Mouse (Mus musculus) spleen, postnatal 4 days (tissue): ENCODE results near the gene Vps33a.
A peak's percentile ranks its signal among the peaks of the same experiment; 100 is the strongest.
"Not testable (repeated sequence)": the region's sequence is repeated elsewhere in the genome, so short reads cannot be mapped to it uniquely, and the experiment has no call there.

Experiments
- DNase-seq, 2 experiments: peaks; one replicate each; pipeline ENCODE4 v3.0.0; 2022; ENCODE audit warnings: low spot score in 2 of 2

The Vps33a gene

GRCm38 (mm10) chr5:123524393-123524750 is 48.5 kb downstream of the Vps33a start:
- DNase-seq: no peak

- peak; percentile 99 for DNase-seq
Measured at GRCm38 (mm10) chr5:123523692-123524392, 49.0 kb downstream of the Vps33a start, which contains the start of gene Diablo. Gene Diablo (minus strand): TSS chr5:123524176.

- peak in 1 of 2 experiments; percentile 51 for DNase-seq
Measured at GRCm38 (mm10) chr5:123522166-123522565, 50.7 kb downstream of the Vps33a start.

GRCm38 (mm10) chr5:123521621-123522020 is 51.2 kb downstream of the Vps33a start:
- peak in 1 of 2 experiments; percentile 51 for DNase-seq

GRCm38 (mm10) chr5:123520666-123521065 is 52.2 kb downstream of the Vps33a start:
- DNase-seq: peak in 1 of 2 experiments; percentile 51

GRCm38 (mm10) chr5:123514871-123515270 is 58.0 kb downstream of the Vps33a start:
- DNase-seq: no peak

- DNase-seq: no peak
Measured at GRCm38 (mm10) chr5:123512102-123512501, 60.7 kb downstream of the Vps33a start.

GRCm38 (mm10) chr5:123511426-123511825 is 61.4 kb downstream of the Vps33a start:
- not testable (repeated sequence) for DNase-seq

GRCm38 (mm10) chr5:123510160-123510559 is 62.7 kb downstream of the Vps33a start, which contains the start of gene B3gnt4:
Gene B3gnt4 (plus strand): TSS chr5:123510460.
- no peak for DNase-seq

- DNase-seq: no peak
Measured at GRCm38 (mm10) chr5:123508921-123509320, 63.9 kb downstream of the Vps33a start.

- DNase-seq: peak; percentile 73 to 87
Measured at GRCm38 (mm10) chr5:123507936-123508723, 64.7 kb downstream of the Vps33a start.

GRCm38 (mm10) chr5:123501973-123502372 is 70.9 kb downstream of the Vps33a start:
- DNase-seq: no peak

- no peak for DNase-seq
Measured at GRCm38 (mm10) chr5:123499717-123500116, 73.1 kb downstream of the Vps33a start.

- DNase-seq: no peak
Measured at GRCm38 (mm10) chr5:123489935-123490334, 82.9 kb downstream of the Vps33a start.

- no peak for DNase-seq
Measured at GRCm38 (mm10) chr5:123489112-123489785, 83.6 kb downstream of the Vps33a start, which contains the start of the genes Lrrc43 and Il31. Gene Lrrc43 (plus strand): TSS chr5:123489305. Gene Il31 (minus strand): TSS chr5:123489489.

- no peak for DNase-seq
Measured at GRCm38 (mm10) chr5:123487659-123488395, 85.0 kb downstream of the Vps33a start.
